Comparison of ENCODE assay signal across 10 mouse cellular contexts in genomic region chr8:104510134-104510533, GRCm38 (mm10). TPM values are rescaled to one million over a fixed set of nuclear protein-coding genes. Genes with fewer than 3 reads are reported as not detected.
DNase-seq lines count a peak whose midpoint lies in the region; ATAC-seq and TF ChIP-seq lines count a peak whose summit lies in the region.
"Had no signal": no experiment of that assay in that cellular context is flagged by ENCODE, and none has a peak within 500 bp of the region (broad histone marks: within the 10 kb centered on the region; RNA-seq: fewer than 3 reads in every experiment).

No protein-coding gene starts in this region.

- H3K4me3 ChIP-seq in heart, embryonic 15.5 days = no peak overlapping the region
- H3K4me3 ChIP-seq in embryonic facial prominence, embryonic 15.5 days (replicated peaks) = peak overlapping the region; percentile 58; the same call in 1 of the 2 replicates
- peak overlapping the region; percentile 56; the same call in 1 of the 2 replicates for H3K4me3 ChIP-seq in hindbrain, postnatal 0 days (ENCODE audit: low read length)
- H3K4me3 ChIP-seq in midbrain, embryonic 15.5 days = peak overlapping the region; percentile 63

- peaks cover 25% of the 10 kb centered on the region; the same call in 1 of the 2 replicates for H3K36me3 ChIP-seq in heart, embryonic 15.5 days
- peaks cover 21% of the 10 kb centered on the region for H3K36me3 ChIP-seq in embryonic facial prominence, embryonic 15.5 days
- peaks cover 13% of the 10 kb centered on the region; the same call in 1 of the 2 replicates for H3K36me3 ChIP-seq in hindbrain, postnatal 0 days (ENCODE audit: insufficient read depth, low read length)
- peaks cover 13% of the 10 kb centered on the region; the same call in 1 of the 2 replicates for H3K36me3 ChIP-seq in midbrain, embryonic 15.5 days (replicated peaks)

- DNase-seq in heart, adult 9 months (ENCODE audit: low spot score in 2 of 2) = no peak
- no peak for DNase-seq in hindbrain, postnatal 0 days (ENCODE audit: low spot score)
- DNase-seq in spleen, postnatal 10 days (ENCODE audit: low spot score in 2 of 2) = no peak
- no peak for DNase-seq in B cell, adult 2 months
- DNase-seq in left cerebral cortex, adult 9 months (ENCODE audit: low spot score in 2 of 2) = no peak

- H3K27ac ChIP-seq in heart, embryonic 15.5 days = no peak overlapping the region
- H3K27ac ChIP-seq in embryonic facial prominence, embryonic 15.5 days (replicated peaks) = no peak overlapping the region
- H3K27ac ChIP-seq in hindbrain, postnatal 0 days = no peak overlapping the region
- H3K27ac ChIP-seq in midbrain, embryonic 15.5 days = no peak overlapping the region
- H3K27ac ChIP-seq: liver, embryonic 15.5 days had no signal

- 83% methylated on average over 3 of the region's 3 CpGs for WGBS in heart, embryonic 15.5 days
- 72% methylated on average over 3 of the region's 3 CpGs for WGBS in embryonic facial prominence, embryonic 15.5 days
- 78% methylated on average over 3 of the region's 3 CpGs for WGBS in hindbrain, postnatal 0 days
- WGBS in midbrain, embryonic 15.5 days = 73% methylated on average over 3 of the region's 3 CpGs

- H3K4me2 ChIP-seq in heart, embryonic 15.5 days = peak overlapping the region; percentile 98
- H3K4me2 ChIP-seq in embryonic facial prominence, embryonic 15.5 days (replicated peaks) = peak overlapping the region; percentile 100; the same call in 1 of the 2 replicates
- H3K4me2 ChIP-seq in hindbrain, postnatal 0 days (ENCODE audit: low read depth, low read length) = peak overlapping the region; percentile 98
- H3K4me2 ChIP-seq in midbrain, embryonic 15.5 days = peak overlapping the region; percentile 100

- peaks cover 11% of the 10 kb centered on the region for H3K4me1 ChIP-seq in heart, embryonic 15.5 days (replicated peaks)
- H3K4me1 ChIP-seq in embryonic facial prominence, embryonic 15.5 days = peaks cover 15% of the 10 kb centered on the region
- H3K4me1 ChIP-seq in hindbrain, postnatal 0 days (ENCODE audit: insufficient read depth, low read length) = peaks cover 3% of the 10 kb centered on the region; the same call in 1 of the 2 replicates
- peaks cover 14% of the 10 kb centered on the region; the same call in 1 of the 2 replicates for H3K4me1 ChIP-seq in midbrain, embryonic 15.5 days

- no peak for ATAC-seq in heart, embryonic 15.5 days (replicated peaks; ENCODE audit: insufficient number of reproducible peaks, insufficient read depth, low FRiP score, low read depth)
- no peak for ATAC-seq in embryonic facial prominence, embryonic 15.5 days (ENCODE audit: insufficient number of reproducible peaks, low FRiP score, low TSS enrichment, low read depth)
- 0 out of 2 replicates have a peak, but pooled peaks have one; percentile 16 for ATAC-seq in hindbrain, postnatal 0 days
- peak; percentile 32; the same call in 1 of the 2 replicates for ATAC-seq in midbrain, embryonic 15.5 days (replicated peaks)

- no peaks in the 10 kb centered on the region for H3K9me3 ChIP-seq in heart, embryonic 15.5 days (replicated peaks)
- H3K9me3 ChIP-seq in embryonic facial prominence, embryonic 15.5 days (replicated peaks) = no peaks in the 10 kb centered on the region
- no peaks in the 10 kb centered on the region for H3K9me3 ChIP-seq in hindbrain, postnatal 0 days (ENCODE audit: low read length)
- H3K9me3 ChIP-seq in midbrain, embryonic 15.5 days = no peaks in the 10 kb centered on the region
- H3K9me3 ChIP-seq: liver, embryonic 15.5 days had no signal

- H3K27me3 ChIP-seq in heart, embryonic 15.5 days = no peaks in the 10 kb centered on the region
- no peaks in the 10 kb centered on the region for H3K27me3 ChIP-seq in embryonic facial prominence, embryonic 15.5 days
- no peaks in the 10 kb centered on the region for H3K27me3 ChIP-seq in hindbrain, postnatal 0 days (ENCODE audit: insufficient read depth, low read length)
- no peaks in the 10 kb centered on the region for H3K27me3 ChIP-seq in midbrain, embryonic 15.5 days (replicated peaks)

- H3K9ac ChIP-seq in heart, embryonic 15.5 days = no peak overlapping the region
- no peak overlapping the region; the same call in 1 of the 2 replicates for H3K9ac ChIP-seq in embryonic facial prominence, embryonic 15.5 days
- no peak overlapping the region for H3K9ac ChIP-seq in hindbrain, postnatal 0 days (replicated peaks; ENCODE audit: low read length)
- H3K9ac ChIP-seq in midbrain, embryonic 15.5 days = no peak overlapping the region

- no peak for TF ChIP-seq CTCF in hindbrain, postnatal 0 days (IDR thresholded peaks at IDR 0.05; ENCODE audit: low read depth)

RNA-seq across cellular contexts. Expression of gene Terb1, which starts 0.4 kb away (rescaled TPM):
- 0.09 and 0.32 TPM in 2 replicates for polyA plus RNA-seq in heart, embryonic 15.5 days (2015; fragmentation: Nextera tagmentation; extraction: Ambion mirVana)
- polyA plus RNA-seq in embryonic facial prominence, embryonic 15.5 days (2015; fragmentation: Nextera tagmentation; extraction: Ambion mirVana) = 0.48 and 0.55 TPM in 2 replicates
- total RNA-seq in hindbrain, postnatal 0 days (2014; rRNA removed) = 0.32 and 0.84 TPM in 2 replicates
- polyA plus RNA-seq in hindbrain, postnatal 0 days (2015; fragmentation: Nextera tagmentation; extraction: Ambion mirVana) = 0.60 and 0.83 TPM in 2 replicates
- 0.67 and 0.74 TPM in 2 replicates for polyA plus RNA-seq in midbrain, embryonic 15.5 days (2015; fragmentation: Nextera tagmentation; extraction: Ambion mirVana)
- total RNA-seq: gastrocnemius, postnatal 10 days had no signal
- polyA plus RNA-seq: liver, embryonic 15.5 days had no signal

RNA-seq across cellular contexts. Expression of gene Nae1, which starts 24.3 kb away (rescaled TPM):
- polyA plus RNA-seq in heart, embryonic 15.5 days (2015; fragmentation: Nextera tagmentation; extraction: Ambion mirVana) = 63.4 and 64.4 TPM in 2 replicates
- polyA plus RNA-seq in embryonic facial prominence, embryonic 15.5 days (2015; fragmentation: Nextera tagmentation; extraction: Ambion mirVana) = 91.9 and 94.5 TPM in 2 replicates
- 32.9 and 44.4 TPM in 2 replicates for total RNA-seq in hindbrain, postnatal 0 days (2014; rRNA removed)
- 105 and 109 TPM in 2 replicates for polyA plus RNA-seq in hindbrain, postnatal 0 days (2015; fragmentation: Nextera tagmentation; extraction: Ambion mirVana)
- polyA plus RNA-seq in midbrain, embryonic 15.5 days (2015; fragmentation: Nextera tagmentation; extraction: Ambion mirVana) = 99.2 and 101 TPM in 2 replicates

RNA-seq across cellular contexts. Expression of gene Car7, which starts 24.4 kb away (rescaled TPM):
- polyA plus RNA-seq in heart, embryonic 15.5 days (2015; fragmentation: Nextera tagmentation; extraction: Ambion mirVana) = 2.4 and 2.8 TPM in 2 replicates
- polyA plus RNA-seq in embryonic facial prominence, embryonic 15.5 days (2015; fragmentation: Nextera tagmentation; extraction: Ambion mirVana) = 1.1 and 1.2 TPM in 2 replicates
- total RNA-seq in hindbrain, postnatal 0 days (2014; rRNA removed) = 2.0 and 2.3 TPM in 2 replicates
- 3.1 and 3.5 TPM in 2 replicates for polyA plus RNA-seq in hindbrain, postnatal 0 days (2015; fragmentation: Nextera tagmentation; extraction: Ambion mirVana)
- 3.2 and 4.2 TPM in 2 replicates for polyA plus RNA-seq in midbrain, embryonic 15.5 days (2015; fragmentation: Nextera tagmentation; extraction: Ambion mirVana)

Comparison
In these comparisons a context has a peak if more than half of its experiments do, and no peak if none do; other contexts are left out.
1. ATAC-seq: peak in hindbrain, postnatal 0 days (single experiment) and midbrain, embryonic 15.5 days (single experiment); none in heart, embryonic 15.5 days (single experiment) and embryonic facial prominence, embryonic 15.5 days (single experiment).
2. Peak in every context shown above with its lines, with median percentiles within 50 percentile points of each other: H3K4me2 ChIP-seq.